Mouse (Mus musculus) bone marrow, adult 2 months (tissue): ENCODE measurements around the gene Sox5. TPM values are rescaled to one million over a fixed set of nuclear protein-coding genes. Genes with fewer than 3 reads are reported as not detected.

Experiments
- H3K27ac ChIP-seq: fragments of 200-500 bp; 2 replicates; pipeline ENCODE4 v1.5.1; 2012; ENCODE audit warnings: low read depth, mild to moderate bottlenecking, control low read depth, inconsistent platforms, low read length; ENCODE audit not compliant: control insufficient read depth, poor library complexity, insufficient read depth
- H3K4me1 ChIP-seq: fragments of 200-500 bp; 2 replicates; pipeline ENCODE4 v1.6.1; 2011; ENCODE audit warnings: low read length; ENCODE audit not compliant: control insufficient read depth, insufficient read depth
- H3K4me3 ChIP-seq: fragments of 200-500 bp; replicated peaks from 2 replicates; pipeline ENCODE3; 2011; ENCODE audit warnings: mild to moderate bottlenecking, low read depth, low read length, control low read depth; ENCODE audit not compliant: control insufficient read depth
- CTCF ChIP-seq: fragments of 200-500 bp; IDR thresholded peaks from 2 replicates; pipeline ENCODE4 v1.5.1; 2011; ENCODE audit warnings: low read length, control low read depth; ENCODE audit not compliant: control insufficient read depth, insufficient read depth
- POLR2A ChIP-seq: fragments of 200-500 bp; IDR thresholded peaks from 2 replicates; pipeline ENCODE4 v1.6.1; 2011; ENCODE audit warnings: low read depth, mild to moderate bottlenecking, control low read depth, low read length, borderline replicate concordance; ENCODE audit not compliant: control insufficient read depth
- WGBS: fragments of 180-500 bp; shearing (Covaris S2); methylation state at CpG from one replicate; pipeline ENCODE4 v1.1.7; 2018; 5-methylcytosine and 5-hydroxymethylcytosine counted together
- polyA plus RNA-seq: library from polyadenylated mRNA; stranded (reverse); fragments of >200 nt; gene quantifications from 2 replicates; pipeline ENCODE4 v1.2.4, GENCODE M21; 2011; ENCODE audit warnings: low replicate concordance; ENCODE audit not compliant: missing spikeins, insufficient read depth, insufficient read length

Gene Sox5
- polyA plus RNA-seq, 1 experiment: not detected

GRCm38 (mm10) chr6:144804321-144804720, 22.5 kb upstream of the Sox5 start:
- TF ChIP-seq CTCF: no peak
- TF ChIP-seq POLR2A: no peak
- 54% methylated on average over 5 of the region's 5 CpGs for WGBS
- Histone ChIP-seq H3K4me3 (no peak overlapping the region), H3K4me1 (no peaks in the 10 kb centered on the region), H3K27ac (no peak overlapping the region)

DNA sequence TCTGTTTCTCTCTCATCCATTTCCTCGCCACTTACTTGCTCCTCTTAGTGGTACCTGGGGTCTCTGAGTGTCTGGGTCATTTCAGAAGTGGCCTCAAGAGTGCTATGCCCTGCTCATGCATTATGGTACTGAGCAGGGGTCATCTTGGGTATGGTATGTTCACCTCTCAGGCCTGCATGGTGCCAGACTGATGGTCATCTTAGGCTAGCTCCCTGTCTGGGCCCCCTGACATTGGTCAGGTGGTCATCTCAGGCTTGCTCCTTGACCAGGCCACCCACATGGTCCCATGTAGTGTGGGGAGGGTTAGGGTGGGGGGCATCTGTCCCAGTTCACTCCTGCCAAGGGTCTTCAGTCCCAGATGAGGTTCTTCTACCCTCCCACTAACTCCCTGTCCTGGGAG, 21.3 kb upstream of the Sox5 start:
- Histone ChIP-seq H3K4me1 (no peaks in the 10 kb centered on the region), H3K27ac (no peak overlapping the region), H3K4me3 (no peak overlapping the region)
- 89% methylated on average over 1 of the region's 1 CpGs for WGBS
- TF ChIP-seq POLR2A (no peak), CTCF (no peak)

GRCm38 (mm10) chr6:144794356-144794755, 12.6 kb upstream of the Sox5 start:
- WGBS: 72% methylated on average over 3 of the region's 3 CpGs
- H3K27ac ChIP-seq: no peak overlapping the region
- H3K4me1 ChIP-seq: no peaks in the 10 kb centered on the region; the same call in 1 of the 2 replicates
- no peak for TF ChIP-seq POLR2A
- TF ChIP-seq CTCF: no peak
- H3K4me3 ChIP-seq: no peak overlapping the region

DNA sequence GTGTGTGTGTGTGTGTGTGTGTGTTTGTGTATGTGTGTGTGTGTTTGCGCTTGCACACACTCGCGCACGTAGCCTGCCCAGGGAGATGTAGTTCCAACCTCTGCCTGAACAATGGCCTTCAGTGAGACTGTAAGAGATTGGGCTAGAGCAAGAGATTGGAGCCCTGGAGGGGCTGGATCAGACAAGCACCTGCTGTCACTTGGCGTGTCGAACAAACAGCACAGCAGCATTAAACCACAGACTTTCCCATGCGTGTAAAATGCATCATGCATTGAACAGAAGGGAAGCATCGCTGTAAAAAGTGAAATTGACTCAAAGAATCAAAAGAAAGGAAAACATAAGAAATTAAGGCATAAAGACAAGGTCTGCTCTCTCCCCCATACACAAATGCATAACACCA, 11.1 kb upstream of the Sox5 start:
- Histone ChIP-seq H3K4me3 (no peak overlapping the region), H3K27ac (no peak overlapping the region), H3K4me1 (no peaks in the 10 kb centered on the region; the same call in 1 of the 2 replicates)
- 84% methylated on average over 8 of the region's 8 CpGs for WGBS
- TF ChIP-seq POLR2A: no peak

- TF ChIP-seq POLR2A (no peak), CTCF (no peak)
- H3K4me3 ChIP-seq: no peak overlapping the region
- no peaks in the 10 kb centered on the region; the same call in 1 of the 2 replicates for H3K4me1 ChIP-seq
- H3K27ac ChIP-seq: no peak overlapping the region
Observed at GRCm38 (mm10) chr6:144783295-144783694, 1.5 kb upstream of the Sox5 start.

DNA sequence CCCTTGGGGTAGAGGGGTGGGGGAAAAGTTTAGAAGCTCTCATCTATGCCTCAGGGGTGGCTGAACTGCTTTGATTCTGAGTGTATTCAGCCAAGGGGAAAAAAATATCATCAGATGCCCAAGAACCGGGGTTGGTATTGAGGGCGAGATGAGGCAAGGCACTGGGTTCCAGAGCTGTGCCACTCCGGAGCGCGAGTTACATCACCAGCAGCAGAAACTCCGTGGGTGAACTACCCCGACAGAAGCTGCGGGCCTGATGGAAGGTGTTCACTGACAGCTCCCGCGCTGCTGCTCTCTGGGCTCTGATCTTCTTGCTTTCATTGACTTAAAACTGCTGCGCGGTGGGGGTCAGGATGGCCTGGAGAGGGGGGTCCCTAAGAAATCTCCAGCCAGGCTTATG, 1.1 kb upstream of the Sox5 start:
- no peak overlapping the region for H3K27ac ChIP-seq
- H3K4me3 ChIP-seq: no peak overlapping the region
- WGBS: 33% methylated on average over 12 of the region's 12 CpGs

DNA sequence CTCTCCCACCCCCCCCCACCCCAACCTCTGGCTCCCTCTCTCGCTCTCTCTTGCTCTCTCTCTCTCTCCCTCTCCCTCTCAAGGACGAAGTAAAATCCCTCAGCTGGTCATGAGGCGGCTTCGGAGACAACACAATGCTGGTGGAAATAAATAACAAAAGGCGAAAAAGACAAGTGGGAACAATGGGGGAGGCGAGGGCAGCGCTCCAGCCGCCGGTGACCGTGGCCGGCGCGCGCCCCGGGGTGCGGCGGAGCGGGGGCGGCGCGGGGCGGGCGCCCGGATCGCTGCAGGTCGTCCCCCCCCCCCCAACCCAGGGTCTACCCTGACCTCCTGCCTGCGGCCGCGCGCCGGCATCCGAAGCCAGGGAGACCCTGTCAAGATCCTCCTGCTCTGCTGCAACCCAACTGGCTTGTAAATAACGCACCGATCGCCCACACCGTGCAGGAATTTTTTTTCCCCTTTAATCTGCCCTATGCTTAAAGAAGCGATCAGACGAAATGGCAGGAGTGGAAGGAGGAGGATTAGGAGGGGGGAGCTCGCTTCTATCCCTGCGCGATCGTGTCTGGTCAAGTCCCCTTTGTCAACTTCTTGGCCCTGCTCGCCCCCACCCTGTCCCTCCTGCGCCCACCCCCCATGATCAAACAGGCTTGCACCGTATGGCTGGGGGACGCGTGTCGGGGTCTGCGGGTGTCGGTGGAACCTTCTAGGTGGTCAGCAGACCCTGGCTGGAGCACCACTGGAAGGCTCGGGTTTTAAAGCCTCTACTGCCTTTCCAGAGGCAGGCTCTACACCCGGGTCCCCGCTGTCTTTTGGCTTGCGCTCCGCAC, 467 bp upstream of the Sox5 start:
- Histone ChIP-seq H3K4me1 (no peaks in the 10 kb centered on the region; the same call in 1 of the 2 replicates), H3K27ac (no peak overlapping the region), H3K4me3 (peak overlapping the region; percentile 75)
- WGBS: 3% methylated on average over 53 of the region's 55 CpGs
- no peak for TF ChIP-seq CTCF
- no peak for TF ChIP-seq POLR2A

More for the DNA sequence above, 1.1 kb upstream of the Sox5 start:
- TF ChIP-seq CTCF (no peak), POLR2A (no peak)
- H3K4me1 ChIP-seq: no peaks in the 10 kb centered on the region; the same call in 1 of the 2 replicates

- Histone ChIP-seq H3K4me1 (no peaks in the 10 kb centered on the region; the same call in 1 of the 2 replicates), H3K27ac (no peak overlapping the region), H3K4me3 (peak overlapping the region; percentile 81)
- TF ChIP-seq POLR2A (no peak), CTCF (no peak)
- WGBS: 41% methylated on average over 9 of the region's 9 CpGs
Observed at GRCm38 (mm10) chr6:144780608-144781285, 1.0 kb downstream of the Sox5 start.
